Mouse (Mus musculus) spleen, adult 2 months (tissue): ENCODE results near the gene Lrrc29.

Source experiments
- CTCF ChIP-seq: fragments of 200-500 bp; IDR thresholded peaks from 2 replicates; pipeline ENCODE4 v1.5.1; 2011; ENCODE audit warnings: mild to moderate bottlenecking, inconsistent platforms; ENCODE audit not compliant: insufficient read depth, insufficient read length, insufficient replicate concordance; ENCODE audit errors: extremely low read depth
- POLR2A ChIP-seq: fragments of 200-500 bp; IDR thresholded peaks from 2 replicates; pipeline ENCODE4 v1.6.1; 2011; ENCODE audit warnings: low read depth, low read length, inconsistent platforms

DNA sequence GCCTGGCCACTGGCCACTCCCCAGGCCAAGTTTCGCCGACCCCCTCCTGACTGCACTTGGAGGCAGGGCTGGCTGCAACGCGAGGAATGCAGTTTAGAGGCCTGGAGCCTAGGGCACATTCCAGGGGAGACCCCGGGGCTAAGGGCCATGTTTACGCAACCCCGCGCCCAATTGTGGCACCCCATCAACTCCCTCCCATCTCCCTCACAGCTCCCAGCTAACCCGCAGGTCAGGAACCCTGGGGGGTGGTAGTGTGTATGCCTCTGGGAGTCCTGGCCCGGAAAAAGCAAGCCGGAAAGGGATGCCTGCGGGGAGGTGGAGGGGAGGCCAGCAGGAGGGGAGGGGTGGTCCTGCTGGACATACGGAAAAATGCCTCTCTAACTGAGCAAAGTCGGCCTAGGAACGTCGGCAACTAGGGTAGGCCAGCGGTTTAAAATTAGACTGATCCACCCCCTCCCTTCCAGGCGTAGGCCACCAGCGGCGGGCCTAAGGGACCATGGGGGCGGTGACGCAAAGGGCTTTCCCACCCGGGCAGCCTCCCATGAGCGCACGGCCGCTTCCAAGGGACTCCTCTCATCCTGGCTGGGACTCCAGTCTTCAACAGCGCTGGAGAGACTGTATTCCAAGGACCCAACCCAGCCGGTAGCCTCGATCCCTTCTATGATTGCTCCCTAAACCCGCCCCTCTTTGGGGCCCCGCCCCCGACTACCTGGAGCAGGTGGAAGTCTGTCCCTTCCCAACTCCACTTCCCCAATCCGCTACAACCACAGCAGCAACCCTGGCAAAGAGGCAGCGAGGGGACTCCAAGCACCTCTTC lies 20.7 kb upstream of the Lrrc29 start:
- TF ChIP-seq CTCF (no peak), POLR2A (no peak)
